Mouse (Mus musculus) skeletal muscle tissue, adult 2 months (tissue): ENCODE data around the gene Psg17.
A peak's percentile ranks its signal among the peaks of the same experiment; 100 is the strongest.
"Not testable (repeated sequence)": the region's sequence is repeated elsewhere in the genome, so short reads cannot be mapped to it uniquely, and the experiment has no call there.

ENCODE experiments used
- DNase-seq: peaks from one replicate; pipeline ENCODE4 v3.0.0-alpha.2; 2012; ENCODE audit warnings: low read depth, low spot score

The Psg17 gene

DNA sequence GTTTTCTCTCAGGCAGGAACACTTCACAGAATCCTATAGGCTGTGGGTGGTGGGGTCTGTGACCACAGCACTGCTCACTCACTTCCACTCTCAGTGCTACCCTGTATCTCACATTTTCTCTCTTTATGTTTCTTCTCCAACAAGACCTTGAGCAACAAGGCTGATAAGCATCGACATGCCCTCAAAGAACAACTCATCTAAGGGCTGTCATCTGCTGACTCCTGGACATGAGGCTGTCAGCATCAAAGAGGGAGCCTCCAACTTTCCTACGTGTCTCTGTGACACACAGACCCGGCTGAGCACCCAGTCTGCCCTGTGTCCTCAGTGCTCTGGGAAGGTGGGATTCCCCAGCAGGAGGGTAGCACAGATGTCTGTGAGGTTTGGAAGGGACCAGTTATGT, at the start of gene Psg17:
Gene Psg17, minus strand, starts transcription at position 101 of the 400 bp plus-strand sequence.
- no peak for DNase-seq

DNA sequence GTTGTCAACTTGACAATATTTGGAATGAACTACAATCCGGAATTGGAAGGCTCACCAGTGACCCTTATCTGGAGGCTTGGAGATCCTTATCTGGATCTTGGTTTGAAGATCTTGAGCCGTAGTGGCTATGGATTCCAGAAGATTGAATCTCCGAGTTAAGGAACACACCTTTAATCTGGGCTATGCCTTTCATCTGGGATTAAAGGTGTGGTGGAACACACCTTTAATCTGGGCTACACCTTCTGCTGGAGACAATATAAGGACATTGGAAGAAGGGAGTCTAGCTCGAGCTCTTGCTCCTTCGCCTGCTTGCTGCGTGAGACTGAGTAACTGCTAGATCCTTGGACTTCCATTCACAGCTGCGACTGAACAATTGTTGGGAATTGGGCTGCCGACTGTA, 49.6 kb upstream of the Psg17 start, which contains the start of gene Pglyrp1:
Gene Pglyrp1, plus strand, starts transcription at position 301 of the 400 bp plus-strand sequence.
- DNase-seq, result not testable (repeated sequence)

DNA sequence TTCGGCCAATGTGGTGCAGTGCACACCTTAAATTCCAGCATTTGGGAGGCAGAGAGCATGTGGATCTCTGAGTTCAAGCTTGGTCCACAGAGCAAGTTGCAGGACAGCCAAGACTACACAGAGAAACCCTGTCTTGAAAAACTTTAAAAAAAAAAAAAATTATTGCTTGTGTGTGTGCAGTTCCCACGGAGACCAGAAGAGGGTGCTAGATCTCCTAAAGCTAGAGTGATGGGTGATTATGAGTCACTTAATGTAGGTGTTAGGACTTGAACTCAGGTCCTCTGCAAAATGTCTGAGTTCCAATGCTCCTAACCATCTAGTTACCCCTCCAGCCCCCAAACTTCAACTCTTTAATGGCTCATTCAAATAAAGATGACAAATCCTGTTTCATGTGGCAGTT, 47.1 kb upstream of the Psg17 start:
- no peak for DNase-seq

DNA sequence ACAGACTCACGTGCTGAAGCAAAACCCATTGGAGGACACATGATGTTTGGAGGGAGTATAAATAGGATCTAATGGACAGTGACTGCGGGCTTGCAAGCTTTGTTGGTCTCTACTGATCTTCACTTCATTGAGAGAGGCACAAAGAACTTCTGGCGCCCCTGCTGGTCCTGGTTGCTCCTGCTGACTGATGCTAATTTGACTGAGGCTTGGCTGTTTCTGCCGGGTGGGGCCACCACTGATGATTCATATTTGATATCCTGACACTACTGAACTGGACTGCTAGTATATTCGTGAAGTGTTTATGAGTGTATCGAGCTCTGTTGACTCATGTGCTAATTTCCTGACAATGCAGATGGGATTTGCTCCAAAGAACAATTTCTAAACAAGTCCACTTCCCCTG, 41.4 kb upstream of the Psg17 start:
- no peak for DNase-seq

DNA sequence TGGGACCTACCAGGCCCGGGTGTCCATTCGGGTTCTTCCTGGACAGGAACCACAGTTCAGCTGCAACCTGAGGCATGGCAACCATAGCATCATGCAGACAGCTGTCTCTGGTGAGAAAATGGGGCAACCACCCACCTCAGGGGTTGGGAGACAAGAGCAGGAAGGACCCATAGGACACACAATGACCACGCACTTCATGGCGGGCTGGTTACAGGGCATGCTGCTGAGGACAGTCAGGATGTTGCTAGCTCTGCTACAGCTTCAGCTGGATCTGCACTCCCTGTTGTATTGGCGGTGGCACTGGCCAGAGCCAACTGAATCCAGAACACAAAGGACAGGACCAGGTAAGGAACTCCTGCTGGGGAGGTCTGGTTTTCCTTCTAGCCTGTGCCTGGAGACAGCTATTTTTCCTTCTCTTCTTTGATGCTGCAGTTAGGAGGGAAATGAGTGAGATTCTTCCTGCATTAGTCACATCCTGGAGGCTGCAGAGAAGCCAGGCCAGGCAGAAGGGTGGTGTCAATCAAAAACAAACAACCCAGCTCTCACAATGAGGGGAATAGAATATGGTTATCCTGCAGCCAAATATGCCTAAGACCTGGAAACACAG, 37.0 kb upstream of the Psg17 start:
- DNase-seq, result no peak

DNA sequence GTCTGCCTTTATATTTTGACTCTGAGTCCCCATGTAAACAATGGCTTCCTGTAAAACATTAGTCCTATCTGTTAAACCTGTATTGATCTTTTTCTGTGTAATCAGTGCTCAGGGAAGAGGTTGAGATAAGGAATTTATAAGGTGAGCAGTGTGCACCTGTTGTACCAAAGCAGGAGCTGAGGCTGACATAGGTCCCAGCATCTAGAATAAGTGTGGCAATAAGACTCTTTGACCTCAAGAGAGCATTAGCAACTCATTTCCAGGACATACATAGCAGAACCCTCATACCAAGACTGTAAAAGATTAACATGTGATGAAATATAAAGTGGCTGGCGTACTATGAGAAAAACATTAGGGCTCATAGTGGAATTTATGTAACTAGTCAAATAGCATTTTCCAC, 27.0 kb upstream of the Psg17 start:
- DNase-seq, result no peak

DNA sequence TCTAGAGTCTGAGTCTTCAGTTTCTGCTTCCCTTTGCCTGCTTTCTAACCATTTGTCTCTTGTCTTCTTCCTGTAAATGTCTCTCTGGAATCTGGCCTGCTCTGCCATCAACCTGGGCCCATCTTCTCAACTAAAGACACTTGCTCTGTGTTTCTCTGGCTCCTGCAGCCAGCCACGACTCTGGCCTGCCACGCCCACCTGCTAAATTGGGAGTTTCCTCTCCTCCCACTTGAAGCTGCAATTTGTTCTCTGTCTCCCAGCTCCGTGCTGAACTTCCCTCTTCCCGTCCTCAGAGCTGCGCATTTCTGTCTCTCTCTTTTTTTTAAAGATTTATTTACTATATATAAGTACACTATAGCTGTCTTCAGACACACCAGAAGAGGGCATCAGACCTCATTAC, 23.4 kb upstream of the Psg17 start:
- no peak for DNase-seq

DNA sequence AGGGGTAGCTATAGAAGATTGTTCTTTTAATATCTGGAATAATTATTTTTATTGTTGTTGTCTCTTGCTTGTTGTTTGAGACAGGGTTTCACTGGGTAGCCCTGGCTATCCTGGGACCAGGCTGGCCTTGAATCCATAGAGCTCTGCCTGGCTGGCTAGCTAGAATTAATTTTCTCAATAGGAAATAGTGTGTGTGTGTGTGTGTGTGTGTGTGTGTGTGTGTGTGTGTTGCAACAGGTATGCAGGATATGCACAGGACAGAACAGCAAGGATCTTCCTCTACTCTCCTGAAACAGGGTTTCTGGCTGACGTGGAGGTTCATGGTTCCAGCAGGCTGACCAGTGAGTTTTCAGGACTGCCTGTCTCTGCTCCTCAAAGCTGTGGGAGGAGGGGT, 19.8 kb upstream of the Psg17 start:
- DNase-seq, result no peak

DNA sequence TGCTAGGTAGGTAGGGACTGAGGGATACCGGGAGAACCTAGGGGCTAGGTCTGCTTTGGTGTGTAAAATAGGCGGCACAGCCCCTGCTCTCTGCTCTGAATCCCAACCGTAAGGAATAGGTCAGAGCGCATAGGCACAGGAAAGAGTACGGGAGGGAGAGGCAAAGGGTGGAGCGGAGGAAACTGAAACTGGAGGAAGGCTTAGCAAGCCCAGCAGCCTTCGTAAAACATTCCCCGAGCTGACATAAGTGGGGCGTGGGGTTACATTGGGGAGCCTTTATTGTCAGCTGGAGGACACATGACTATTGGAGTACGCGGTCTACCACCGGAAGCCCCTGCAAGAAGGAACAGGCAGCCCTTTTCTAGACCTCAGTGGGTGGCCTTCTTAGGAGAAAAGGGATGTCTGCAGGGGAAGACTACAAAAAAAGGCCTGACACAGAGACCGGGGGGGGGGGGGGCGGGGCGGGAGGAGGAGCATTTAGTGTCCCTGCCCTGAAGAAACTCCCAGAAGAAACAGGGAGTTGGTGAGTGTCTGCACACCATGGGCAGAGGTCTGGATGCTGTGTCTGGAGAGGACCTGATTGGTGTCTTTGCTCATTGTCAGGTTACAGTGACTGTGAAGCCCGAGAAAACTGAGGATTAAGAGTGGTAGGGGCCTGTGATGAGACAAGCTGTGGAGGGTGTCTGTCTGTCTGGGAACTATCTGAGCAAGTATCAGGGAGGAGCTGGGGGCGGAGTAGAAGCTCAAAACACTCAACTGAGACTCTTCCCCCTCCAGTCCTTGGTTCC, 19.2 kb upstream of the Psg17 start:
- DNase-seq, result peak; percentile 84

DNA sequence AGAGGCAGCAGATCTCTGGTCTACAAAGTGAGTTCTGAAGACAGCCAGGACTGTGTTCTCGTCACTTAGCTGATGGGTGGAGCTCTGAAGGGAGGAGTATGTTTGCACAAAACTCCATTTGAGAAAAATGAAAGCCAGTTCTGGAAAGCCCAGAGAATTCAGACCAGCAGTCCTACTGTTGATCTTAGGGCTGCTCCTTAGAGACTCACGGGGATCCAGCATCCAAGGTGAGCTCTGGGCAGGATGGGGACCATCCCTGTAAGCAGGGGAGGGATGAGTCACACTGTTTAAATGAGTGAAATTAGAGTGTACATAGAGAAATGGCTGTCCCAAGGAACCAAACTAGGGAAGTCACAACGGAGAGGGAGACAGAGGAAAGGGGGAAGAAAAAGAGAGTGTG, 18.5 kb upstream of the Psg17 start, which contains the start of gene Mill2:
Gene Mill2, plus strand, starts transcription at position 102 of the 400 bp plus-strand sequence.
- peak; percentile 41 for DNase-seq

DNA sequence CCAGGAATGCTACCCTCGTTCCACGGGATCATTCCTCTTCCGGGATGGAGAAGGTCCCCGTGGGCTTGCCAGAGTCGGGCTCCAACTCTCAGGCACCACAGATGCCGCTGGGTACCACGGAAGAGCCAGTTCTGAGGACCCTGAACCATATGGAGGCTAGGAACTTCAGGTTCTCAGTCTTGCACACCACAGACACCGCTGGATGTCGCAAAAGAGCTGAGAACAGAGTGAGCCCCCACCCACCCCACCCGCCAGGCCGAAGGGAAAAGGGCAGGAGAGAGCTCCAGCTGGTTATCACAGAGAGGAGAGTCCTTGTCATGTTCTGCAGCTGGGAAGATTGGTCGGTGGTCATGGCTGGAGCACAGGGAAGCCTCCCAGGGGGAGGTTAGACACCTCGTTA, 10.9 kb upstream of the Psg17 start:
- DNase-seq, result no peak

DNA sequence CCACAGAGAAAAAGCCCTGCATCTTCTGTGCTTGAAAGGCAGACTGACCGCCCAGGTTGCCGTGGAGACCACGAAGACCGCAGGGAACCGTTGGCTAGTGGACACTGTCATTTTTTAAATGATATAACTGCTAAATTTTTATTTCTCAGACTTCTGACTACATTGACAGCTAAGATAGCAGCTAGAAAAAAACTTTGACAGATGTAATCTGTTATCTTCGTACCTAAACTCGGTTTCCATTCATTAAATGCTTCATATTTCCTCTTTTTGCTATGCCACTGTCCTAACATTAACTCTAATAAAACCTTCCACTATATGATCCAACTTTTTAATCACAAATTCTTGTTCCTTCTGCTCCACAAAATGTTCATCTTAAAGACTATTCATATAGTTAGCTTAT, 8.1 kb upstream of the Psg17 start:
- DNase-seq, result no peak

DNA sequence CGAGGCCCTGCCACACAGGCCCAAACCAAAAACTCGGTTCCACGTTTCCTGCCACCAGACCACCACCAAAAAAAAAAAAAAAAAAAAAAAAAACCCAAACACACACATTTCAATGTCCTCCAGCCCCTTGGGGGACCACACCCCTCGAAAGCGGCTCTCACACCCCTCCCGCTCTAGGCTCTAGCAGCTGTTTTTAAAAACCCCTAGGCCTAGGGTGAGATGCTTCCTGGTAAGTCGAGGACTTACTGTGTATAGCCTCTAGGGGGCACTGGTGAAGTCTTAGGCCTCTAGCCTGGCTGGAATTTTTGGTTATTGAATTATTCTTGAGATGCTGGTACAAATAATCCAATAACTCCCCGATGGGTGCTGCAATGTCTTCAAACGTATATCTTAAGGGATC, 7.2 kb upstream of the Psg17 start:
- no peak for DNase-seq

DNA sequence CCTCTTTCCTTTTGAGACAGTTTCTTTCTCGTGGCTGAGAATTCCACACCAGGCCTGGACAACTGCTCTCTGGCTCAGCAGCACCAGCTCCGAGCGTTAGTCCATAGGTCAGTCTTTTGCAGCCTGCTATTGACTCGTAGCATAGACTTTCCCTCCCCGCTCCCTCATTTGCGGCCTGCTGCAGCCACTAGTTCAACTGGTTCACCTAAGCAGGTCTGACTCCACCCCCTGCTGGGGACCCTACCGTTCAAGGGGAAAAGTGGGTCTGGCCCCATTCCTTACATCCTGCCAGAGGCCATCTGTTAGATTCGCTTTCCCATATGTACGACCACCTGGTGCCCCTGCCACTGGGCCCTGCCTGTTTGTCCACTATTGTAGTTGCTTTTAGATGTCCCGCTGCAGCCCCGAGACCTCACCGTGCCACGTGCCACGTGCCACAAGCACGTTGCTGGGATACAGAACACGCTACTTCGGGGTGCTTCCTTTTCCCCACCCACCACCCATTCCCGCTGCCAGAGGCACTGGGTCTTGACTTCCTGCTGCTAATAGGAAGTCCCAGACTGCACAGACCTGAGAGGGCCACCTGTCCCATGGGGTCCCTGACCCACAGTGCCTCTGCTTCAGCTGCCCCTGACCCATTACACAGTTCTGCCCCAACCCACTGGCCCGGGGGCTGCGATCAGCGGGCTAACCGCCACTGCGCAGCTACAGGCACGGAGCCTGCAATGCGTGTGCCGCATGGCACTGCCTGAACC, 6.6 kb upstream of the Psg17 start:
- no peak for DNase-seq

DNA sequence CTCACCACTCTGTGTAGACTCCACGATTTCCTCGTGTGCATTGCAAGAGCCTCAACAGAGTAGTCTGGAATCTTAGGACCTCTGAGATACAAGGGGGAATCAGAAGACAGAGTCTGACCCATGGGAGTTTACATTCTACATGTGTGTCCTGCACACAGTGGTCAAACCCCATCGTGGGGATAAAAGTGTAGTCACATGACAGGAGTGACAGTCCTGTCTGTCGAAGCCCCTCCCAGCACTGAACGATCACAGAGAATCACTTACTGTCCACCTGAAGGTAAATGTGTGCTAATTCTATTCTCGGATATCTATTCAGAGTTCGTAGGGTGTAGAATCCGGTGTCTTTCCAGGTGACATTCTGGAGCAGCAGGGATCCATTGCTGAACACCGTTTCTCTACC, 3.1 kb downstream of the Psg17 start:
- DNase-seq, result no peak

DNA sequence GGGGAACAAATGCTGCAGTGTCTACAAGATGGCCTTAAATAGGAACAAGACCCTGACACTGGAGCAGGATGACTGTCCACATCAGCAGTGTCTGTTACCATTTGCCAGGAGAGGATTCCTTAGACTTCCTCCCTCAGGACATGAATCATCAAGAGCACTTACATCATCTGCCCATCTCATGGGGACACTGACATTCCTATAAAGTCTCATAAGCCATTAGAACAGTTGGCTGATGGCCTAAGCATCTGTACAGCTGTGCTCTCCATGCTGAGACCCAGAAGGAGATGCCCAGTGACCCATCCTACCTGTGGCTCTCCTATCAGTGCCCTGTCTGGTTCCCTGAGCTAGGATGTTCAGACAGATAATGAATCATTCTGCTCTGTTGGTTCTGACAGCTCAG, 17.9 kb downstream of the Psg17 start:
- DNase-seq, result no peak

DNA sequence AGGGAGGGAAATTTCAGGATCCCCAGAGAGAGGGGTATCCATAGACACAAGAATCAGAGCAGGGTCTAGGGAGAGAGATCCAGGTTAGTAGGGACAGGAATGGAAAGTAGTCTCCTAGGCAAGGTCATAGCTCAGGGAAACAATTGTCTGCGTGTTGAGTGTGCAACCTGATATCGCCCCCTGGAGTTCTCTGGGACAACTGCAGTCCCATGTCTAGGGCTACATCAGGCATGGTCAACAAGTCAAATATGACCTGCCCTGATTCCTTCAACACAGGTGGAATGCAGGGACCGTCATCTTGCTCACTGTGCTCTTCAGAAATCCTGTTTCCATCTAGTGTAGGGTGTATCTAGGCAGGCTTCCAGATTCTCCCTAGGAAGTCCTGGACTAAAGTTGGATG, 22.3 kb downstream of the Psg17 start:
- no peak for DNase-seq

DNA sequence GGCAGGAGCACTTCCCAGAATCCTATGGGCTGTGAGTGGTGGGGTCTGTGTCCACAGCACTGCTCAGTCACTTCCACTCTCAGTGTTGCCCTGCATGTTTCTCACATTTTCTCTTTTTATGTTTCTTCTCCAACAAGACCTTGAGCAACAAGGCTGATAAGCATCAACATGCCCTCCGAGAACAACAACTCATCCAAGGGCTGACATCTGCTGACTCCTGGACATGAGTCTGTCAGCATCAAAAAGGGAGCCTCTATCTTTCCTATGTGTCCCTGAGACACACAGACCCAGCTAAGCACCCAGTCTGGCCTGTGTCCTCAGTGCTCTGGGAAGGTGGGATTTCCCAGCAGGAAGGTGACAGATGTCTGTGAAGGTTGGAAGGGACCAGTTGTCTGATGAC, 23.0 kb downstream of the Psg17 start, which contains the start of gene Psg19:
Gene Psg19, minus strand, starts transcription at position 101 of the 400 bp plus-strand sequence.
- DNase-seq, result no peak

DNA sequence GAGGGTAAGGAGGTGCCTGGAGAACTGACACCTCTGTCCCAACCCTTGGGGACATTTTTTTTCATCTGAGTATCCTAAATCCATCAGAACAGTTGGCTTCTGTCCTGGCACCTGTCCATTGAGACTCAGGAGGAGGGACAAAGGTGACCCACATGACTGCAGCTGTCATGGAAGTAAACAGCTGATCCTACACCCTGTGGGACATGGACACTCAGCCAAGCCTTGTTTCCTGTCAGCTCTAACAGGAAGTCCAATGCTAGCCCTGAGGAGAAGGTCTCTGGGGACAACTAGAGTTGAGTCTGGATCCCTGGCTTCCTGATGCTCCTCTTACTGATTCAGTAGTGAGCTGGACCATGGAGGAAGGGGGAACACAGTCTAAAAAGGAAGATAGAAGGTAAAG, 30.7 kb downstream of the Psg17 start:
- not testable (repeated sequence) for DNase-seq

DNA sequence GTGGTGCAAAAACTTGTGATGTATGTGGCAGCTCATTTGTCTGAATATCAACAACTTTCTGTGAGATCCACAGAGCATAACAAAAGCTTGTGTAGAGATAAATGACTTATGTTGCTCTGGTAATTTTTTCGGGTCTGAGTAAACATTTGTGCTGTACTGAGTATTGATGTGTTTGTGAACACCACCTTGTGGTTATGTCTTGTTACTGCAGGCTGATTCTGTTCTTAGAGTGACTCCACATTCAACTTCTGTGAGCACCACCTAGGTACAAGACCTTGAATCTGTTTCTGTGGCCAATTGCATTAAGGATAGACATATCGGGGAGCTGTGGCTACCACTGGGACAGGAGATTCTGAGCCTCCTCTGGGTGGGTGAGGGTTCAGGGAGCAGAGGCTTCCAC, 40.1 kb downstream of the Psg17 start:
- DNase-seq, result not testable (repeated sequence)

DNA sequence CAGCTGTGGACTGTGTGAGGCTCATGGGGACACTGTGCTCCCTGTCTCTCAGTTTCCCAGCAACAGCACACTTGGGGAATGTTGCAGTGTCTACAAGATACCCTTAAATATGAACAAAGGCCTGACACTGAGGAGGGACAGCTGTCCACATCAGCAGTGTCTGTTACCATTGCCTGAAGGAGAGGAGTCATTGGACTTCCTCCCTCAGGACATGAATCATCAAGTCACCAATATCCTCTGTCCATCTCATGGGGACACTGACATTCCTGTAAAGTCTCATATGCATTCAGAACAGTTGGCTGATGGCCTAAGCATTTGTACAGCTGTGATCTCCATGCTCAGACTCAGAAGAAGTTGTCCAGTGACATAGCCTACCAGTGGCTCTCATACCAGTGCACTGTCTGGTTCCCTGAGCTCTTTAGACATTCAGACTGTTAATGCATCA, 42.0 kb downstream of the Psg17 start:
- peak; percentile 23 for DNase-seq
